Mouse (Mus musculus) spleen, adult 2 months (tissue): ENCODE results near the gene Cdh3.

ENCODE experiments used
- CTCF ChIP-seq: fragments of 200-500 bp; IDR thresholded peaks from 2 replicates; pipeline ENCODE4 v1.5.1; 2011; ENCODE audit warnings: mild to moderate bottlenecking, inconsistent platforms; ENCODE audit not compliant: insufficient read depth, insufficient read length, insufficient replicate concordance; ENCODE audit errors: extremely low read depth
- POLR2A ChIP-seq: fragments of 200-500 bp; IDR thresholded peaks from 2 replicates; pipeline ENCODE4 v1.6.1; 2011; ENCODE audit warnings: low read depth, low read length, inconsistent platforms

DNA sequence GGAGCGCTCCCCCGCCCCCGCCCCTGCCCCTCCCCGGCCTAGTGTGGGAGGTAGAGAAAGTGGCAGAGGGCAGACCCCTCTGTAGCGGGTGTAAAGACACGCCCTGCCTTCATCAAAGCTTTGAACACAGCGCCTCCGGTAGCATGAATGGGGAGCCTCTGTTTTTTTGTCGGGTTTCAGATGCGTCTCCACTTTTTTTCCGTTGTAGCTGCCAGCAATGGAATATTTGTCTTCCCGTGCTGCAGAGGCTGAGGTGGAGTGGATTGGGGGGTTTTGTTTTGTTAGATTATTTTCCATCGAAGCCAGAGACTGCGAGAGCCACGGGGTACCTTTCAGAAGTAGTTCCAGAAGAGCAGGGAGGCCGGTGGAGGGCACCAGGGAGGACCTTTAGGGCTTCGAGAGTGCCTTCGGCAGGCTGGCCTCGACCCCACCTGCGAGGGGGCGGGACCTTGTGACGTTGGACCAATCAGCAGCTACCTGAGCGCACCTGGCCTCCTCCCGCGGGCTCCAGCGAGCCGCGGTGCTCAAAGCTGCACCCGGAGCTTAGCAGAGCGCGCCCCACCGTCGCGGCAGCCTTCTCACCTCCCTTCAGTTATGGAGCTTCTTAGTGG lies at the start of gene Cdh3:
- TF ChIP-seq CTCF (no peak), POLR2A (no peak)
